Mouse (Mus musculus): ENCODE data around the gene Fbxl17.

Gene Fbxl17

DNA sequence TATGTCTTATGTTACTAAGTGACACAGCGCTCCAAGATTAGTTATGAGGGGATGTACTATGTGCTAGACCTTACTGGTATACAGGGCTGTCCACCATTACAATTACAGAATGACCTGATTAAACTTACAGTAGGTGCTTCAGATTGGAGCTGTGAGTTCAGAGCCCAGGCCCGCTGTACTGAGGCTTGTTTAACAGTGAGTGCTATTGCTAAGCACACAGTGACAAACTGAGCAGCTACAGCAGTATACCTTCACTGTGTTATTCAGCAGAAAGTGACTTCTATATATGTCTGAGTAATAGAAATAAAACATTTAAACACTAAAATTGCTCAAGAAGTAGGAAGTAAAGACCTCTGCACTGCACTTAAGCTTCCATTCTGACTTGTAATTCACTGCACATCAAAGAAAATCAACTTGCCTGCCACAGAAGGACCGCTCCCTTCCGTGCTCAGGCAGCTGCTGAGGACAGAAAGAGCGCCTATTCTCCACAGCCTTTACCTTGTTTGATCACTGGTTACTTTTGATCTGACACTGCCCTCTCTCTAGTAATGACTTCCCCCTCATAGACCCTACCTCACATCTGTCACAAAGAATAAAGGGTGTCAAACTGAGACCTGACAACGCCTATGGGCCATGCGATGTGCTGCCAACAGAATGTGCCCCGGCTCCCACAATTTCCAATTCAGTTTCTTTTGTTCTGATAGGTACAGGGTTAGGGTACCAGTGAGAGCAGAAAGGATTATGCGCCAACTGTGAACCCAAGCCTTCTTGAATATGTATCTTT, 39.9 kb downstream of the Fbxl17 start:
- DNase-seq = no peak

DNA sequence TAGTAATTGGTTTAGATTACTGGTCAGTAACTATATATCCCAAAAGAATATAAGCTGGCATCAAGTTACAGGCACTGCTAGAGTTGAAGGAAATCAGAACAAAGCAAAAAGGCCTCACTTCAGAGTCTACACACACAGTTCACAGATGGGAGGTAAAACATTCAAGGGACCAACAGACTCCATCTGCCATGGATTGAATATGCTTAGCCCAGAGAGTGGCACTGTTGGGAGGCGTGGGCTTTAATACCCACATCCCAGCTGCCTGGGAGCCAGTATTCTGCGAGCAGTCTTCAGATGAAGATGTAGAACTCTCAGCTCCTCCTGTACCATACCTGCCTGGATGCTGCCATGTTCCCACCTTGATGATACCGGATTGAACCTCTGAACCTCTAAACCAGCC, 41.8 kb downstream of the Fbxl17 start:
- peak; percentile 33 for DNase-seq

DNA sequence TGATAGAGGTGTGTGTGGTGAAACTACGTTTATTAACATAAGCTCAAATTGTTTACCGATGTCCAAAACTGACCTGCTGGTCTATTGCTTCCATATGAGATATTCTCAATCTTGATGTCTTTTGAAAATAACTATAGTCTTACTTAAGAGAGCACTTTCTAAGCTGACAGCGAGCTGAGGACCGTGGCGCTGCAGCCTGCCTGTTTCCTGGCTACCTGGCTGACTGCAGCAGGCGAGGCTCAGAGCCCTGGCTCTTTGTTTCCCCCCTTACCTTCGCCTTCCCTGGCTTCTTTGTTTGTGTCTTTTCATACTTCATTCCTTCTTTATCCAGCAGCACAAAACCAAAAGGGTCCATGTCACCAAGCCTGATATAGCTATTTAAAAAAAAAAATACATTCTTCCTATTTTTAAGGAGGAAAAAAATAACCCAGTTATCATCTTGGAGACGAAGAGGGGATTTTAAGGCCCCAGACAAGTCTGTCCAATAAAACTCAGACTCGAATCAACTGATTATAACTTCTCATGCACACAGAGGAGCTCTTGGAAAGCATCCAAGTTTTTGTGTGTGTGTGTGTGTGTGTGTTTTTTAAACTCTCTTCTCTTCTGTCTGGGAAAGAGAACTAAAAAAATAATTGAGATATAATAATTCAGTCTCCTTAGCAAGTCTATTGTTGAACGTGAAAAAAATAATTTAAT, 48.4 kb downstream of the Fbxl17 start:
- DNase-seq = no peak

DNA sequence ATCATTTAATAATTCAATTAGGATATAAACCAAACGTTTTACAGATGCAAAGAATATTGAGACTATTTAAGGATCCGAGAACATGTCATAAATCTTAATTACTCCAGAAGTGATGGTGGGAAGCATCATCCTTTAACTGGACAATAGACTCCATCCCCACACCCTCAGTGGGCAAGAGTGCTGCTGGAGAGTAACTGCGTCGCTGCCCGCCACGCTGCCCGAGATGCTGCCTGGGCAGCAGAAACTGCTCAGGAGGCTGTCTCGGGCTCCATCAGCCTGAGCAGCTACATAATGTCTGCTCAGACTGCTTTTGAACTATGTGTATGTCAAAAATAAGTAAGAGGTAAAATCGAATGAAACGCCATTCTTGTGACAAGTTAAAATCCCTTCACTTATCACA, 52.1 kb downstream of the Fbxl17 start:
- DNase-seq = no peak

DNA sequence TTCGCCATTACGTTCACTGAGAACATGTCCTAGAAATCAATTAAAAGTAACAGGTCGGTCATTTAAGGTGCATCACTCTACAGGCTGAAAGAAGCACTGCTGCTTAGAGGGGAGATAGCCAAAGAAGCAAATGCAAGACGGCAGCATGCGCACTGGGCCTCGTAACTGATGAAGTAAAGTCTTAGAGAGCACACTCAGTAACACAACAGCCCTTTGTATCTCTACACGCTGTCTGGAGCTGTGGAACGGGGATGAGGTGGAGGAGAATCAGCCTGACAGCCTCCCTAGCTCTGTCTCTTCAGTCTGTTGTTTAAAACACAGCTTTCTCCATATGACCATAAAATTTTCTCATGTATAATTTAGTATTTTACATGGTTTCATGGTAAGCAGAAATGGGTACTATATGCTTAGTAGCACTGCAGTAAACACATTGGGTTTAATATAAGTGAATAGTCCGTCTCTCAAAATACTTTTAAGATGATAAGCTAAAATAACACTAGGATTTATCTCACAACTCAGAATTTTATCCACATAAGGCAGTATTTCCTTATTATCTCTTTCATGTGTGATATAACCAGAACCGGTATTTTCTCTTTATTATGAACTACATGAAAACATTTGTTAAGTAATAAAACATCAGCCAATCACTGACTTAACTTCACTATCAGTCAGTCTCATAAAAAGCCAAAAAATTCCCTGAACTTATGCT, 52.7 kb downstream of the Fbxl17 start:
- DNase-seq = no peak

DNA sequence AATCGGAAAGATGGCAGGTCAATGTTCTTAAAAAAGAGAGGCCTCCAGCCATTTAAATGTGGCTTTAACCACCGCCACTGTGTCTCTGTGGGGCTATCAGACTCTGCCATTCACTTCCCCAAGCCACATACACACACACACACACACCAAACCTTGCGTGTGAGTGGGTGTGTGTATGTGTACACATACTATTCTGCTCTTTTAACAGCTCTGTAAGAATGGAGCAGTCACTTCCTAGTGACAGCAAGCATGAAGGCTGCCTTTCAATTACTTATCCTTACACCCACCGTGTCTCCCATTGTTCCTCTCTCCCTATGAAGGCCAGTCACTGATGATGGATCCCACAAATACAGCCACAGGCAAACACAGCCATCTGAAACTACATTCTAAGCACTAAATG, 54.6 kb downstream of the Fbxl17 start:
- DNase-seq = no peak

DNA sequence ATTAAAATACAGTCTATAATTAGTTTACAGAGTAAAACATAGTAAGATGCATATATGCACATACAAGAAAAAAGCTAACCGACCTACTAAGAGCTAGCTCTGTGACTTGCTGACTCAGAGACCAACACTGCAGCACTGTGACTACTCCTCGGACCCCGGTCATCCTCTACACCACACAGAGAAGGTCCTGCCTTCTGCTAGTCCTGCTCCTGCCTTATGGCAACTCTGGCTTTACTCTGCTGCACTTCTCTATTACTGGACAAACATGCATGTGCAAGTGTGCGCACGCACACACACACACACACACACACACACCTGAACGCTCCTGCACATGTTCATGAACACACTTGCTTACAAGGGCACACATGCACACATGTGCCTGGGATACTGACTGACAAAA, 62.4 kb downstream of the Fbxl17 start:
- no peak for DNase-seq

DNA sequence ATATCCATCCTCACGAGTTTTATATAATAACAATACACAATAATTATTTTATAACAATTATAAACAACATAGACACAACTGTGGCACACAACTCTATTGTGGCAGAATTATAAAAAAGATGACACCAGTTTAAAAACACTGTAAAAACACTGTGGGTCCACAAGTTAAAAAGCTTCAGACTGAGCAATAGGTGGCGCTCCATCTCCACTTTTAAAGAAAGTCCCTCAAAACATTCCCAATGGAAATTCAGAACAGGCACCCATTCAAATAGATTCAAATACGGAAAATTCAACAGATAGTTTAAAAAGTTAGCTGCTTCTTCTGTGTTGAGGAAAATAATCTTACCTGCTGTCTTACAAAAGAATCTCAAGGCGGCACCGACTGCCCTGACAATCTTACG, 65.7 kb downstream of the Fbxl17 start:
- no peak for DNase-seq

DNA sequence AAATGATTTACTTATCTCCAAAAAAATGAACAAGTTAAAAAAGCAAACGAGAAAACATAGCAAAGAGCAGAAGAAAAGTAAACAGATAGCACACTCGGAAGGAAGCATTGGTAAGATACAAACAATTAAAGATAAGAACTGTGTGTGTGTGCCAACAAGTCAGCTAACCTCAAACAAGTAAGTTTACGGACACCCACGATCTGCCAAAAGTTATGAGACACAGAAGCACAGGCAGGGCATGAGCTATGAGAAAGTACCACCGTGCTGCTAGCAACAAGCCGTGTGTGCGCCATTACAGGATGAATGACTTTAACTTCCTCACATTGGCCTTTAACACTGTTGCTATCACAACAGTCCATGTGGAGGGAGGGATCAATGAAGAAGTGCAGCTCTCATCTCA, 68.2 kb downstream of the Fbxl17 start:
- no peak for DNase-seq

DNA sequence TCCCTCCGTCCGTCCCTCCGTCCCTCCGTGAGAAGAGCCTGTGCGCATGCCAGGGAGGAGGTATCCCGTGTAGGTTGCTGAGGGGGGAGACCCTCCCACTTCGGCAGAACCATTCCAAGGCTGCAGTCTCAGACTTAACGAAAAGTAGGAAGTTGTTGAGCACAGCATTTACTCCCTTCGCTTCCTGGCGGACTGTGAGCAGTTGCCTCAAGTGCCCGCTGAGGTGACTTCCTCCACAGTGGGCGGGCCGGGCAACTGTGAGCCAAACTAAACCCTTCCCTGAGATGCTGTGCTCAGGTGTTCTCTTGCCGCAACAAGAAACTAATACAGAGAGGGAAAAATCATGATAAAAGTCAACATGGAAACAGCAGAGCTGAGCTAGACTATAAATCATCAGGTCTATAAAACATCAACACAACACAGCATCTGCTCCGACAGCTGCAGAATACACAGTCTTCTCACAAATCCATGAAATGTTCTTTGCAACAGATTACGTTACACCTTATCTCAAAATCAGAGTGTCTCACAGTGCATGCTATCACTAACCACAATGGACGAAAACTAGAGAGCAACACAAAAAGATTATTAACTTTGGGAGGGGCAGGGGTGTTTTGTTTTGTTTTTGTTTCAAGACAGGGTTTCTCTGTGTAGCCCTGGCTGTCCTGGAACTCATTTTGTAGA, 69.3 kb downstream of the Fbxl17 start:
- no peak for DNase-seq

DNA sequence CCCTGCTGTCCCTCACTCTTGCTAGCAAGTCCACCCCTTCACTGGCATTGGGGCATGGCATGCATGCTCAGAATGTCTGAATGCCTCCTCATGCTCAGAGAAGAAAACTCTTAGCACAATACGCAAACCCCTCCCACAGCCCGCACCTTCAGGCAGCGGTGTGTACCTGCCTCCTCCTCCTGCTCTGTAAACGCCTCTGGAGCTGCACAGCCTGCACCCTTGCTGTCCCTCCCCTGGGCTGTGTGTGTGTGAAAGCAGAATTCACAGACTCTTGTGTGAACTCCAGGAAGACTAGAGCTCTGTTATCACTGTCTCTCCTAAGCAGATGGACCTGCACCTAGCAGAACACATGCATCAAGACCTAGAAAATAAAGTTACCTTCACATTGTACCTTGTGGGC, 76.0 kb downstream of the Fbxl17 start:
- DNase-seq = no peak

DNA sequence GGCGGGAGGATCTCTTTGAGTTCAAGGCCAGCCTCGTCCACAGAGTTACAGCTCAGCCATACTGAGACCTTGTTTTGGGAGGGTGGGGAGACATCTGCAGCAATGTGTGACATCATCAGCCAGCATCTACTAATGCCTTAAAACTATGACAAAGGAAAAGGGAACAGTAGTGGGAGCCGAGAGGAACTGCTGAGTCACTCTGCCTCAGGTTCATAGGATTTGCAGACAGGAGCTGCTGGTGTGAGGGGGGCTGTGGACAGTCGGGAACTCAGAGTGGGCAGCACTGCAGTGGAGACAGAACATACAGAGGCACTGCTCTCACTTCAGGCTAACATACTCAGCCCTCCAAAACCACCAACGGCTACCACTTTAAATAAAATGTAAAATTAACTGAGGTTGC, 77.1 kb downstream of the Fbxl17 start:
- no peak for DNase-seq

DNA sequence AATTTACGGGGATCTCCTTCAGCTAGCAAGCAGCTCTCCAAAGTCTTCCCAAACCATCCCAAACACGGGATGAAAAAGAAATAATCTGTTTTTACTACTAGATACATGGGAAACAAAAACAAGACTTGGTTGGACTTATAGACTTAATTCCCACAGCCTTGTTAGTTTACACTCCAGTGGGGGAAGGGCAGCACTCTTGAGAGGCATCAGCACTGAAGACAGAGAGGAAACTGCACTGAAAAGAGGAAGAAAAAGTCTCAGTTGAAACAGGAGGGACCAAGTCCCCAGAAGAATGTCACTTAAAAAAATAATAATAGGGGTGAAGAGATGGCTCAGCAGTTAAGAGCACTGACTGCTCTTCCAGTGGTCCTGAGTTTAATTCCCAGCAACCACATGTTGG, 78.0 kb downstream of the Fbxl17 start:
- DNase-seq = no peak

DNA sequence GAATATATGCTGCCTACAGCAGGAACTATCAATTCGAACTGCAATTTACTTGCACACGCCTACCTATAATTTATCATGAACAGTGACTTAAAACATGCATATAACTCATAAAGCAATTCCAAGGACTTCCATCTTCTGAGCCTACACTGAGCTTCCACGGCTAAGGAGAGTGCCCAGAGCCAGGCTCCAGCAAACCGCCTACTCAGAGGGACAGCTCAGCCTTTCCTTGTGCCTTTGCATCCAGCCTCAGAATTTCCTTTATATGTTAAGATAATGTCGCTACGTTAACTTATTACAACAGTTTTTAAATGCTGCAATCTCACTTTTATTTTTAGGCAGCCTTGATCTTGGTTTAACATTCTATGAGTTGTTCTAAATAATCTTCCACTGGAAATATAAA, 80.3 kb downstream of the Fbxl17 start:
- DNase-seq = peak; percentile 34

DNA sequence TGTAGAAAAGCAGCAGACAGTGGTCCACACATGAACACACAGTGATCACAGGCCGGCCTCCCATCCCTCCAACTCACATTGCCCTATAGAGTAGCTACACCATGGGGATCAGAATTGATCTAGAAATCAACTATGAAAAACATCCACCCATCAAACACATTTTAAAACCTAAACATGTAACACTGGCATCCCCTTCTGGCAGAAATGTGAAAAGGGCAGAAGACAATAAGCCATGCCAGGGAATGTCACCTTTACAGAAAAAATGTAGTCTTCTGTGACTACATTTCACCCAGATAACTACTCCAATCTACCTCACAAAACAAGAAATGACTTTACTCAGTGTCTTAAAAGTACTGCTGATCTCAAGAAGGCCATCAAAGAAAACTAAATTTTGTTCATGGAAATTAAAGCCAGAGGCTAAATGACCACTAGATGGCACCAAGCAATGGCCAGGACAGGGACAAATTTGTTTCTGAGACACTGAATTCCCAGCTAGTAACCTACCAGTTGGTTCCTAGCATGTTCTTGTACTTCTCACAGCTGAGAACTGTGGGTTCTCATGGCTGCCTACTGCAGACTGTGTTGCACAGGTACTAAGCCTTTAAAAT, 85.7 kb downstream of the Fbxl17 start:
- no peak for DNase-seq

DNA sequence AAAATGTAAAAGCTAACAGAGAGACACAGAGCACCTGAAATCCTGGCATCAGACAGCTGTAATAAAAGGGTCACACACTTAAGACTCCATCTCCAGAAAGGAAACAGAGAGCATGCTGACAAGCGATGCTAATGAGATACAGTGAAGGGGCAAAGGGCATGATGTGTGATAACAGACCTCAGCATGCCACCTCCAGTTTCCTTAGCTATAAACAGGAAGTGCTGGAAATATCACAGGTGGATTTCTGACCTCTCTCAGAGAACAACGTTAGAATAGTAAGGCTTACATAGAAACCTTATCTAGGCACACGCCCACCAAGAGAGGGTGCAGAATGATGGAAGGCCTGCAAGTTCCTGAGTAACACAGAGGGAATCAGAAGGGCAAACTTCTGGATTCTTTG, 88.3 kb downstream of the Fbxl17 start:
- DNase-seq = no peak

DNA sequence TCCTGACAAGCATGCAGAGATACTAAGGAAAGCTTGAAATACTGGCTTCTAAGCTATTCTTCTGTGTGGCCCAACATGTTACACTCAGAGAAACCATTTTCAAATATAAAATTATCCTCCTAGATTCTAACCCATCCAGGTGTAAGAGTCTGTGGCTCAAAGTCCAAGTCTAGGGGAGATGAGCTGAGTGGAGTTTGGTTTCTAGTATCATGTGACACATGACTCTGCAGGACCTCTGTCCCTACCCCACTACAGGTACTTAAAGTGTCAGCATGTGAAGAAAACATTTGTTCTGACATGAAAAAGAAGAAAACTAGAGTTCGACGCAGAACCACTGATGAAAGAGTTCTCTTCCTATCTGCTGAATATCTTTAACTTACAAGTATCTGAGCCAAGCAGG, 89.7 kb downstream of the Fbxl17 start:
- DNase-seq = no peak

DNA sequence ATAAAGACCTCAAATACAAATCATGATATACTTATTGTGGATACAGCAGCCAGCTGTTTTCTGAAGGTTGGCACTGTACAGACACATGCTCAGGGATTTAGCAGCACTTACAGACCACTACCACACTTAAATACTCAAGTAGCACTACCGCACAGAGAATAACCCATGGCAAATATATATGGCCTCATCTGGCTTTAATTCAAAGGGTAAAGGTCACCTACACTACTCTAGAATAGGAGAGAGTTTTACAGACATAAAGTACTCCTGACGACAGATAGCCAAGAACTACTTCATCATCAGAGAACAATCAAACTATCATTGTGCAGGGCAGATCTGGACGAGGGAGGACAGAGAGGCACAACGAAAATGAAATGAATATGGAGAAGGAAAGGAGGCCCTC, 93.9 kb downstream of the Fbxl17 start:
- no peak for DNase-seq

DNA sequence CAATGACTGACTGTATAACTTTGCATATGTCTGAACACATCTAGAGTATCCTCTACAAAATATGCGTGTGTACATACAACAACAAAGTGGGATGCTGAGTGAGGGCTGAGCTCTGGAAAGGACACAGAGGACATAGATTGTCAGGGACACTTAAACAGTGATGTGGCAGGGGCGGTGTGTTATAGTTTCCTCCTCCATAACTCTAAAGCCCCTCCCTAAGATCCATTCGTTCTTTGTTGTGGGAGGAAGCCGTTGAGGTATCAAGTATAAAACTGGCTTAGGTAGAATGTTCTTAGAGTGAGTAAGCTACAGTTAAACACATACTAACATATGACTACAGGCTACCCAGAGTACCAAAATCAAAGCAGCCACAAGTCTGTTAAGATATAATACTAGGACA, 94.3 kb downstream of the Fbxl17 start:
- no peak for DNase-seq

DNA sequence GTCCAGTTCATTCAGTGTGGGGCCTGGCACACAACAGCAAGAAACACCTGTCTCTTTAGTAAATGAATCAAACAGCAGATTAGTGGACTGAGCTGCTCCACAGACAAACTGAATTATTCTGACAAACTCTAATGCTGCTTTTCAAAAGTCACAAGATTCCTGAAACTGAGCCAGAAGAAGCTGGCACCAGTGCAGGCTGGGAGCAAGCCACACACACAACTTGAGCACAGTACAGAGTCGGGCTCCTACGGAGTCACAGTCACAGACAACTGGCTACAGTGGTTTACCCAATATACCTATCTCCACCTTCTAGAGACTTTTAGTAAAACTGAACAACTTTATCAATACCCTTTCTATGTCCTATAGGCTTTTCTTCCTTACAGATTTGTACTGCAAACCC, 94.8 kb downstream of the Fbxl17 start:
- DNase-seq = no peak

DNA sequence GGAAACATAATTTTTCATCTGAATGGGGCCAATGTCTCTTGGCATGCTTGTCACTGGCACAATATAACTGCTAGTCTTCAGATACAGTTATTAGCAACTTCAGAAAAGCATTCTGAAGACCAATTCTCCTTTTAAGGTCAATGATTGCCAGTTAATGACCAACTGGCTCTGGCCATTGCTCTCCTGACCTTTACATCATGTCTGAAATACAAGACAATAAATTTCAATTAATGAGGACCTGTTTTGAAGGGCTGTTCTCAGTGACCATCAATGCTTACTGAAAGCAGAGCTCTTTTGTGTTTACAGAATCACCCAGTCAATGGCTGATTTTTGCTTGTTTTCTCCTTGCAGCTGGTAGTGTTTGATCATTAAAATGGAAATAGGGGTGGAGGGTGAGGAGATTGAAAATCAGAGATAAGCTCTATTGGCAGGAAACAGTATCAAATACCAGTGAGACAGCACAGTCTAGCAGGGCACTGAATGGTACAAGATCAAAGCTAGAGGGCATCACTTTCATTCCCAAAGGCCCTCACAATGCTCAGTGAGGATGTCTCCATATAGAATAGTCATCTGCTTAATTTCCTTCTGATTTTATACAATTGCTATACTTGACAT, 95.9 kb downstream of the Fbxl17 start:
- DNase-seq = no peak

Measured in right cerebral cortex, adult 18-20 months (tissue).